Mouse (Mus musculus) liver, postnatal 0 days (tissue): ENCODE measurements around the gene Gabpb2.

Source experiments
- CTCF ChIP-seq: sonication (generic); IDR thresholded peaks from 2 replicates; pipeline ENCODE4 v1.5.1; 2016; ENCODE audit warnings: antibody characterized with exemption, low read depth
- EP300 ChIP-seq: IDR thresholded peaks from 2 replicates; pipeline ENCODE4 v1.6.1; 2016; ENCODE audit warnings: antibody characterized with exemption, low read depth, mild to moderate bottlenecking

- TF ChIP-seq CTCF: no peak
- TF ChIP-seq EP300: no peak
Observed at GRCm38 (mm10) chr3:95240900-95241299, 23.2 kb upstream of the Gabpb2 start.
